Mouse (Mus musculus): Measurements from ENCODE around the gene Pnkp. TPM values are rescaled to one million over a fixed set of nuclear protein-coding genes. Genes with fewer than 3 reads are reported as not detected.

Pnkp gene
- total and polyA plus RNA-seq, 2 experiments: 20.8 to 45.7 TPM

- Histone ChIP-seq H3K4me1 (ENCODE audit: control insufficient read depth, insufficient read depth, low read length) (peaks cover 19% of the 10 kb centered on the region), H3K27me3 (ENCODE audit: control insufficient read depth, insufficient read depth, low read length) (no peaks in the 10 kb centered on the region), H3K9ac (ENCODE audit: low read depth, low read length) (no peak overlapping the region), H3K36me3 (ENCODE audit: control insufficient read depth, insufficient read depth, low read length) (peaks cover 22% of the 10 kb centered on the region), H3K27ac (replicated peaks; ENCODE audit: insufficient read depth, low read depth, low read length) (no peak overlapping the region), H3K4me3 (ENCODE audit: insufficient read depth, low read depth, low read length) (no peak overlapping the region), H3K79me2 (ENCODE audit: control insufficient read depth, insufficient read depth, low read length) (peaks cover 3% of the 10 kb centered on the region; the same call in 1 of the 2 replicates)
- 84% methylated on average over 20 of the region's 20 CpGs for WGBS
- no peak for TF ChIP-seq CTCF (IDR thresholded peaks at IDR 0.05; ENCODE audit: low read depth, low read length)
- TF ChIP-seq POLR2A (IDR thresholded peaks at IDR 0.05; ENCODE audit: extremely low read depth, insufficient read depth, low read length): no peak
- no peak for DNase-seq (ENCODE audit: extremely low read depth, low read depth, low spot score)
Observed at GRCm38 (mm10) chr7:44812651-44813325, 44.2 kb upstream of the Pnkp start.

- H3K4me1 ChIP-seq (ENCODE audit: control insufficient read depth, insufficient read depth, low read length): peaks cover 24% of the 10 kb centered on the region
- H3K27me3 ChIP-seq (ENCODE audit: control insufficient read depth, insufficient read depth, low read length): no peaks in the 10 kb centered on the region
- TF ChIP-seq POLR2A (IDR thresholded peaks at IDR 0.05; ENCODE audit: extremely low read depth, insufficient read depth, low read length): no peak
- no peak for TF ChIP-seq CTCF (IDR thresholded peaks at IDR 0.05; ENCODE audit: low read depth, low read length)
- DNase-seq (ENCODE audit: extremely low read depth, low read depth, low spot score): peak; percentile 84
- H3K36me3 ChIP-seq (ENCODE audit: control insufficient read depth, insufficient read depth, low read length): peaks cover 22% of the 10 kb centered on the region
- H3K27ac ChIP-seq (replicated peaks; ENCODE audit: insufficient read depth, low read depth, low read length): peak overlapping the region; percentile 8; the same call in 1 of the 2 replicates
- H3K4me3 ChIP-seq (ENCODE audit: insufficient read depth, low read depth, low read length): no peak overlapping the region
- peaks cover 3% of the 10 kb centered on the region; the same call in 1 of the 2 replicates for H3K79me2 ChIP-seq (ENCODE audit: control insufficient read depth, insufficient read depth, low read length)
- WGBS: 27% methylated on average over 3 of the region's 3 CpGs
- no peak overlapping the region for H3K9ac ChIP-seq (ENCODE audit: low read depth, low read length)
Observed at GRCm38 (mm10) chr7:44813985-44814384, 43.0 kb upstream of the Pnkp start.

- TF ChIP-seq POLR2A (IDR thresholded peaks at IDR 0.05; ENCODE audit: extremely low read depth, insufficient read depth, low read length): no peak
- TF ChIP-seq CTCF (IDR thresholded peaks at IDR 0.05; ENCODE audit: low read depth, low read length): no peak
- 43% methylated on average over 4 of the region's 4 CpGs for WGBS
- Histone ChIP-seq H3K27me3 (ENCODE audit: control insufficient read depth, insufficient read depth, low read length) (no peaks in the 10 kb centered on the region), H3K4me1 (ENCODE audit: control insufficient read depth, insufficient read depth, low read length) (peaks cover 28% of the 10 kb centered on the region), H3K36me3 (ENCODE audit: control insufficient read depth, insufficient read depth, low read length) (peaks cover 22% of the 10 kb centered on the region), H3K9ac (ENCODE audit: low read depth, low read length) (no peak overlapping the region; the same call in 1 of the 2 replicates), H3K4me3 (ENCODE audit: insufficient read depth, low read depth, low read length) (no peak overlapping the region), H3K79me2 (ENCODE audit: control insufficient read depth, insufficient read depth, low read length) (peaks cover 3% of the 10 kb centered on the region; the same call in 1 of the 2 replicates), H3K27ac (replicated peaks; ENCODE audit: insufficient read depth, low read depth, low read length) (no peak overlapping the region; the same call in 1 of the 2 replicates)
- no peak for DNase-seq (ENCODE audit: extremely low read depth, low read depth, low spot score)
Observed at GRCm38 (mm10) chr7:44814423-44814822, 42.5 kb upstream of the Pnkp start.

GRCm38 (mm10) chr7:44814952-44815553 is 41.9 kb upstream of the Pnkp start:
- Histone ChIP-seq H3K36me3 (ENCODE audit: control insufficient read depth, insufficient read depth, low read length) (peaks cover 22% of the 10 kb centered on the region), H3K4me3 (ENCODE audit: insufficient read depth, low read depth, low read length) (peak overlapping the region; percentile 87), H3K79me2 (ENCODE audit: control insufficient read depth, insufficient read depth, low read length) (peaks cover 3% of the 10 kb centered on the region; the same call in 1 of the 2 replicates), H3K27ac (replicated peaks; ENCODE audit: insufficient read depth, low read depth, low read length) (peak overlapping the region; percentile 93), H3K27me3 (ENCODE audit: control insufficient read depth, insufficient read depth, low read length) (no peaks in the 10 kb centered on the region), H3K4me1 (ENCODE audit: control insufficient read depth, insufficient read depth, low read length) (peaks cover 31% of the 10 kb centered on the region), H3K9ac (ENCODE audit: low read depth, low read length) (peak overlapping the region; percentile 69)
- WGBS: 21% methylated on average over 14 of the region's 14 CpGs
- TF ChIP-seq POLR2A (IDR thresholded peaks at IDR 0.05; ENCODE audit: extremely low read depth, insufficient read depth, low read length): no peak
- no peak for TF ChIP-seq CTCF (IDR thresholded peaks at IDR 0.05; ENCODE audit: low read depth, low read length)
- DNase-seq (ENCODE audit: extremely low read depth, low read depth, low spot score): no peak

- peaks cover 22% of the 10 kb centered on the region for H3K36me3 ChIP-seq (ENCODE audit: control insufficient read depth, insufficient read depth, low read length)
- H3K9ac ChIP-seq (ENCODE audit: low read depth, low read length): peak within 1 kb of the TSS; percentile 98
Observed at GRCm38 (mm10) chr7:44815721-44816469, 41.0 kb upstream of the Pnkp start, which contains the start of the genes Nup62 and Il4i1. TSS of gene Nup62 (plus strand) at chr7:44816088. TSS of gene Il4i1 (plus strand) at chr7:44816387.

More at GRCm38 (mm10) chr7:44815721-44816469, 41.0 kb upstream of the Pnkp start, which contains the start of the genes Nup62 and Il4i1:
- peak within 1 kb of the TSS; percentile 87 for H3K4me3 ChIP-seq (ENCODE audit: insufficient read depth, low read depth, low read length)
- DNase-seq (ENCODE audit: extremely low read depth, low read depth, low spot score): peak; percentile 96
- H3K27me3 ChIP-seq (ENCODE audit: control insufficient read depth, insufficient read depth, low read length): no peaks in the 10 kb centered on the region
- peaks cover 8% of the 10 kb centered on the region; the same call in 1 of the 2 replicates for H3K79me2 ChIP-seq (ENCODE audit: control insufficient read depth, insufficient read depth, low read length)
- H3K4me1 ChIP-seq (ENCODE audit: control insufficient read depth, insufficient read depth, low read length): peaks cover 37% of the 10 kb centered on the region
- 1% methylated on average over 62 of the region's 62 CpGs for WGBS
- peak within 1 kb of the TSS; percentile 93 for H3K27ac ChIP-seq (replicated peaks; ENCODE audit: insufficient read depth, low read depth, low read length)
- TF ChIP-seq CTCF (IDR thresholded peaks at IDR 0.05; ENCODE audit: low read depth, low read length) (0 out of 2 replicates have a peak, but pooled peaks have one; percentile 1), POLR2A (IDR thresholded peaks at IDR 0.05; ENCODE audit: extremely low read depth, insufficient read depth, low read length) (peak; percentile 59)
